Mouse (Mus musculus): ENCODE results near the gene Larp1. TPM values are rescaled to one million over a fixed set of nuclear protein-coding genes. Genes with fewer than 3 reads are reported as not detected.

Larp1 gene
- total RNA-seq (2015; ENCODE audit: low replicate concordance) = 32.4 and 35.6 TPM in 2 replicates
- total RNA-seq (2017; ENCODE audit: low replicate concordance) = 25.1 and 33.9 TPM in 2 replicates

- 0 out of 2 replicates have a peak, but pooled peaks have one; percentile 4 for ATAC-seq (replicated peaks; ENCODE audit: low FRiP score, poor library complexity, severe bottlenecking)
Observed at GRCm38 (mm10) chr11:58009051-58009515, at the start of gene Larp1. Gene Larp1, plus strand, starts transcription at chr11:58009064.

DNA sequence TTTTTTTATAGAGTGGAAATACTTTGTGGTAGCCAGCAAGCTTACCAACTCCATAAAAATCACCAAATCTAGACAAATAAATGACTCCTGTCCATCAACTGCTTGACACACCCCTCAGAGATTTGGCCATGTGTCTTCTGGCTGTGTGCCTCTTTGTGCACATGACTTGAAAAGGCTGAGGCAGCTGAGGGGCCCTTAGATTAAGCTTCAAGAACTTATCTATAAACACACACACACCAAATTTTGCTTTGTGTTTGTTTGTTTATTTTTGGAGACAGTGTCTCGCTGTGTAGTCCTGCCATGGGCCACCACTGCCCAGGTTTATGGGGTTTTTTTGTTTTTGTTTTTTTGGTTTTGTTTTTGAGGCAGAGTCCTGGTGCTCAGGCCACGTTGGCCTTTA is 48.9 kb upstream of the Larp1 start:
- no peak for ATAC-seq (replicated peaks; ENCODE audit: low FRiP score, poor library complexity, severe bottlenecking)

GRCm38 (mm10) chr11:57962382-57963285 is 46.2 kb upstream of the Larp1 start:
- peak; percentile 95 for ATAC-seq (replicated peaks; ENCODE audit: low FRiP score, poor library complexity, severe bottlenecking)

- no peak for ATAC-seq (replicated peaks; ENCODE audit: low FRiP score, poor library complexity, severe bottlenecking)
Observed at GRCm38 (mm10) chr11:57963291-57963870, 45.5 kb upstream of the Larp1 start.

GRCm38 (mm10) chr11:57966630-57967029 is 42.2 kb upstream of the Larp1 start:
- no peak for ATAC-seq (replicated peaks; ENCODE audit: low FRiP score, poor library complexity, severe bottlenecking)

DNA sequence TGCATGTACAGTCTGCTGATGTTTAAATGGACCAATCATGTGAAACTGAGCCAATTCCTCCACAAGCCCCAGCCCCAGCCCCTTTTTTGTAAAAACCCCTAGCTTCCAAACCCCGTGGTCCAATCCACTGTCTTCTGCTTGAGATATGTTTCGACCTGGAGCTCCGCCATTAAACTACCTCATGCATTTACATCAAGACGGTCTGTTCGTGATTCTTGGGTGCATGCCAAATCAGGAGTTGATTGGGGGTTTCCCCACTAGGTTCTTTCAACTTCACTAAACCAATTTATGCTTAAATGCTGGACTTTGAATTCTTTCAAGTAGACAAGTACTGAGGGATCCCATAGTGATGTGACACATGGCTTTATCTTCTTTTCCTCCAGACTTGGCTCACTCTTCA is 40.6 kb upstream of the Larp1 start:
- no peak for ATAC-seq (replicated peaks; ENCODE audit: low FRiP score, poor library complexity, severe bottlenecking)

DNA sequence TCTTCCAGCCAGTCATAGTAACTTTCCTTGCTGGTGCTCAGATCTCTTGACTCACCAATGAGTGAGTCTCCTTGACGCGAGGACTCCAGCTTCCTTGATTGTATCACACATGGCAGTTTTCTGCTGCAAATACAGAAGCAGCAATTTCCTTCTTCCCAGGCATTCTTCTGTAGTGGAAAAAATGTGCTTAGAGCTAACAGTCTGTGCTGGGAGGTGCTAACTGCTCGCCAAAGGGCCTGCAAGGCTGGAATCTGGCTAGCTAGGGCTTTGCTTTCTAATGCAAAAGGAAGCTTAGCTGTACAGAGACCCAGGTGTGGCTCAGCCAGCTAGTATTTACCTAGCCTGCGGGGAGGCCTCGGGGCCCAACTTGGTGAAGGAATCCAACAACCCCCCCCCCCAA is 38.3 kb upstream of the Larp1 start:
- no peak for ATAC-seq (replicated peaks; ENCODE audit: low FRiP score, poor library complexity, severe bottlenecking)

GRCm38 (mm10) chr11:57973001-57973912 is 35.6 kb upstream of the Larp1 start:
- no peak for ATAC-seq (replicated peaks; ENCODE audit: low FRiP score, poor library complexity, severe bottlenecking)

- no peak for ATAC-seq (replicated peaks; ENCODE audit: low FRiP score, poor library complexity, severe bottlenecking)
Observed at GRCm38 (mm10) chr11:57973913-57974234, 35.0 kb upstream of the Larp1 start.

- no peak for ATAC-seq (replicated peaks; ENCODE audit: low FRiP score, poor library complexity, severe bottlenecking)
Observed at GRCm38 (mm10) chr11:57975876-57976275, 33.0 kb upstream of the Larp1 start.

- no peak for ATAC-seq (replicated peaks; ENCODE audit: low FRiP score, poor library complexity, severe bottlenecking)
Observed at GRCm38 (mm10) chr11:57977681-57978080, 31.2 kb upstream of the Larp1 start.

- ATAC-seq (replicated peaks; ENCODE audit: low FRiP score, poor library complexity, severe bottlenecking) = no peak
Observed at GRCm38 (mm10) chr11:57979621-57980020, 29.2 kb upstream of the Larp1 start.

DNA sequence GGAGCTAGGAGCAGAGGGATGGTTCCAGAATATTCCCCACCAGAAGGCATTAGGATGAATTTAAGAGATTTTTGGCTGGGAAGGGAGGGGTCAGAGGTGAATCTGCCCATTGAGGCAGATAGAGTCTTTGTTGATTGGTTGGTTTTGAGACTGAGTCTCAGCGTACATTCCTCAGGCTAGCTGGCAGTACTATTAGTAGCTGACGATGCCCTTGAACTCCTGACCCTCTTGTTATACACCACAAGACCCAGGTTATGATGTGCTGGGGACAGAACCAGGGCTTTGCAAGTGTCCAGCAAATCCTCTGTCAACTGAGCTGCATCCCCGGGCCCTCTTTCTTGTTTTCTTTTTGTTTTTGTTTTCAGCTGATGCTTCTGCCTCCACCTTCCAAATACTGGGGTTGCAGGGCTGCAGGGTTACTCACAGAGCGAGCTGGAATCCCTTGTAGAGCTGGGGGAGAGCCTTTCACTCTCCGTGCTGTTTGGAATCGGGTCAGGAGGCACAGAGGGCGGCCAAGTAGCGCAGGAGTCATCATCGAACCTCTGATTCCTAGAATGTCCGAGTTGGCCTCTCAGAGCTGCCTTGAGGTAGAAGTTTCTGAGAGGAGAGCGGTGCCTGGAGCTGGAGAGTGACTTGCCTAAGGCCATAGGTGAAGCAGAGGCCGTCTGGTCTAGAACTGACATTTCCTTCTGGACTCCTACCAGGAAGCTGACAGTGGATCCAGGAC is 27.6 kb upstream of the Larp1 start:
- no peak for ATAC-seq (replicated peaks; ENCODE audit: low FRiP score, poor library complexity, severe bottlenecking)

- no peak for ATAC-seq (replicated peaks; ENCODE audit: low FRiP score, poor library complexity, severe bottlenecking)
Observed at GRCm38 (mm10) chr11:57983480-57984342, 25.2 kb upstream of the Larp1 start.

DNA sequence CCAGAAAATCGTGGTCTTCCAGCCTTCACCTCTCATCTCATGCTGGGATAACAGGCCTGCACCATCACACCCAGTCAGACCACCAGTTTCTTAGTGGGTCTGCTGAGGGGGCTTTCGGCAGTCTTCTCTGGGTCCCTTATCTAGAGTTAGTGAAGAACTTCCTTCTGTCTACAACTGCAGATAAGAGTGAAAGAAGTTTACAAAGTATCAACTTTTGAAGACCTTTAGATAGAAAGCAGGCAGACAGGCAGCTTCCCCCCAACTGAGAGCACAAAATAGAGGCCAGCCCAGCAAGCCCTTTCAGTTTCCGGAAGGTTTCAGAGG is 24.6 kb upstream of the Larp1 start:
- ATAC-seq (replicated peaks; ENCODE audit: low FRiP score, poor library complexity, severe bottlenecking) = no peak

GRCm38 (mm10) chr11:57985485-57985884 is 23.4 kb upstream of the Larp1 start:
- no peak for ATAC-seq (replicated peaks; ENCODE audit: low FRiP score, poor library complexity, severe bottlenecking)

- ATAC-seq (replicated peaks; ENCODE audit: low FRiP score, poor library complexity, severe bottlenecking) = no peak
Observed at GRCm38 (mm10) chr11:57986053-57986452, 22.8 kb upstream of the Larp1 start.

DNA sequence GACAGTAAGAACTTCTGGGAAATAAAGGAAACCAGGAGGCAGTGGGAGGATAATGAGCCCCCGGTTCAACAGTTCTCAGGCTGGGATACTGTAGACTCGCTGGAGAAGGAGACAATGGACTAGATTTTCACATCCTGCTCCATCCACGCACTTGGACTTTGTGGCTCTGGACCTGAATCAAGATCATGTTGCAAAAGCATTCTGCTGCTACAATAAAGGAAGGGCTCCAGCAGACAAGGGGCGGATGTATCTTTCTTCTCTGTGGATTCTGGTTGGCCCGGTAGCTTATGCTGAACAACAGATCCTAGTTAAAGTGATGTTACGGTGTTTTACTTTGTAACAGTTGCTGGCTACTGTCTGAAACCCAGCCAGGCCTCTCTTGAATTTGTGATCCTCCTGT is 22.4 kb upstream of the Larp1 start:
- no peak for ATAC-seq (replicated peaks; ENCODE audit: low FRiP score, poor library complexity, severe bottlenecking)

DNA sequence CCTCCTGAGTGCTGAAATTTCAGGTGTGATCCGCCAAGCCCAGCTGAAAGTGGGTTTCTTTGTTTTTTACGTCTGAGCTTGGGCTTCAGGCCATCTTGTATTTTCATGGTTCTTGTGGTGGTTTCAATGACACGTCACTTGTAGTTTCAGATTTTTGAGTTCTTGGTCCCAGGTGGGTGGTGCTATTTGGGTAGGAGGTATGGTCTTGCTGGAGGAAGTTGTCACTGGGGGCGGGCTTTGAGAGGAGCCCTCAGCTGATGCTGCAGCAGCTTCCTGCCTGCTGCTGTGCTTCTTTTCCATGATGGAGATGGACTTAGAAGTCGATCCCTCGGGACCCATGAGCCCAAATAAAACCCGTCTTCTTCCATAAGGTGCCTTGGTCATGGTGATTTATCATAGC is 22.0 kb upstream of the Larp1 start:
- ATAC-seq (replicated peaks; ENCODE audit: low FRiP score, poor library complexity, severe bottlenecking) = 0 out of 2 replicates have a peak, but pooled peaks have one; percentile 41
